Mouse (Mus musculus) embryonic fibroblast, embryonic 13.5 days (primary cell): ENCODE results near the gene Gon4l.

Experiments
- CTCF ChIP-seq: IDR thresholded peaks from 2 replicates; pipeline ENCODE4 v1.5.1; 2011; ENCODE audit warnings: mild to moderate bottlenecking, control low read depth, low read length, moderate library complexity, borderline replicate concordance; ENCODE audit not compliant: insufficient read depth
- POLR2A ChIP-seq: IDR thresholded peaks from 2 replicates; pipeline ENCODE4 v1.6.1; 2011; ENCODE audit warnings: low read depth, mild to moderate bottlenecking, control low read depth, low read length, moderate library complexity

GRCm38 (mm10) chr3:88939749-88940148 lies 104.7 kb downstream of the Gon4l start:
- no peak for TF ChIP-seq CTCF
- TF ChIP-seq POLR2A, result no peak
